Mouse (Mus musculus): Measurements from ENCODE around the gene Utp15. TPM values are rescaled to one million over a fixed set of nuclear protein-coding genes. Genes with fewer than 3 reads are reported as not detected.

The Utp15 gene
- polyA plus RNA-seq (2021; fragmentation: Nextera tagmentation) = 13.7 and 15.3 TPM in 2 replicates
- long read RNA-seq, experiment 1, full-length matches to known transcripts = 15 of 30 reads
- long read RNA-seq, experiment 1, partial matches to known transcripts = 10 of 30 reads
- long read RNA-seq, experiment 1, other reads (novel, unspliced or antisense) = 5 of 30 reads
- long read RNA-seq, experiment 2, full-length matches to known transcripts = 111 of 123 reads
- long read RNA-seq, experiment 2, partial matches to known transcripts = 3 of 123 reads
- long read RNA-seq, experiment 2, other reads (novel, unspliced or antisense) = 9 of 123 reads

GRCm38 (mm10) chr13:98262636-98263457 is at the start of gene Utp15, which contains the start of gene Ankra2:
Gene Utp15, minus strand, starts transcription at chr13:98263041.
Gene Ankra2, plus strand, starts transcription at chr13:98263074.

GRCm38 (mm10) chr13:98279686-98280085 is 16.8 kb upstream of the Utp15 start, which contains the start of gene Gm21976:
Gene Gm21976, plus strand, starts transcription at chr13:98279887.

GRCm38 (mm10) chr13:98205771-98206545 is 56.9 kb downstream of the Utp15 start, which contains the start of gene Arhgef28:
Gene Arhgef28, minus strand, starts transcription at chr13:98206439.

Other genes with a start within 250 kb of the Utp15 start
- gene Arhgef28, start 56.6 kb downstream of the Utp15 start, polyA plus RNA-seq (2021; fragmentation: Nextera tagmentation) = 49.5 and 54.2 TPM in 2 replicates
- 29.9 and 34.3 TPM in 2 replicates for gene Ankra2, start within 50 bp of the Utp15 start, polyA plus RNA-seq (2021; fragmentation: Nextera tagmentation)
- gene Gm21976, start 16.8 kb upstream of the Utp15 start, polyA plus RNA-seq (2021; fragmentation: Nextera tagmentation) = 0.24 TPM in 1 of 2 replicates, not detected in the other
- 349 and 389 TPM in 2 replicates for gene Btf3, start 54.0 kb upstream of the Utp15 start, polyA plus RNA-seq (2021; fragmentation: Nextera tagmentation)
- 0.05 and 0.09 TPM in 2 replicates for gene Foxd1, start 91.2 kb upstream of the Utp15 start, polyA plus RNA-seq (2021; fragmentation: Nextera tagmentation)
- gene Gm10320, start 229.0 kb upstream of the Utp15 start, polyA plus RNA-seq (2021; fragmentation: Nextera tagmentation) = 0.79 and 1.7 TPM in 2 replicates

Measured in layer of hippocampus, adult 6 months (tissue).